Mouse (Mus musculus): Measurements from ENCODE around the gene Ubash3b. TPM values are rescaled to one million over a fixed set of nuclear protein-coding genes. Genes with fewer than 3 reads are reported as not detected.

Gene Ubash3b
- polyA plus RNA-seq (2012; ENCODE audit: insufficient read depth, insufficient read length, missing spikeins) = 0.87 and 1.0 TPM in 2 replicates

DNA sequence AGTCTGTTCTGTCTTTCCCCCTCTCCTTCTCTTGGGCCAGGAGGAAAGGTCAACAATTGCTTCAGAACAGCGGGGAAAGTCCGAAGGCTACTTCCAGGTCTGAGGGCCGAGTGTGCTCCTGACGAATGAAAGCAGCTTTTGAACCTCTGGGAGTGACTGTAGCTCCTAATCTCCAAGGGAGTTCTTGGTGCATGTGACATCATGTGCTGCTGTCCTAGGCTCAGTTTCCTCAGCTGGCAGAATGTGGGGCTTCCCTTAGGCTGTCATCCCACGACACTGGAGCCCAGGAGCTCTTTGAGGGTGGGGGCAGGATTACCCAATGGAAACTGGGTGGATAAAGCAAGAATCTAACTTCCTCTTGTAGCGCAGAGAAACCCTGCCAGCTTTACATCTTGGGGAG, at the start of gene Ubash3b:
Ubash3b (minus strand) TSS at position 285 of the 400 bp plus-strand sequence.
- Histone ChIP-seq H3K27ac (replicated peaks; ENCODE audit: low read depth, low read length) (peak within 1 kb of the TSS; percentile 15), H3K4me1 (ENCODE audit: control insufficient read depth, insufficient read depth, insufficient read length, low read length) (peaks cover 3% of the 10 kb centered on the region; the same call in 1 of the 2 replicates), H3K4me3 (ENCODE audit: insufficient read depth, low read depth, low read length) (no peak within 1 kb of the TSS)

DNA sequence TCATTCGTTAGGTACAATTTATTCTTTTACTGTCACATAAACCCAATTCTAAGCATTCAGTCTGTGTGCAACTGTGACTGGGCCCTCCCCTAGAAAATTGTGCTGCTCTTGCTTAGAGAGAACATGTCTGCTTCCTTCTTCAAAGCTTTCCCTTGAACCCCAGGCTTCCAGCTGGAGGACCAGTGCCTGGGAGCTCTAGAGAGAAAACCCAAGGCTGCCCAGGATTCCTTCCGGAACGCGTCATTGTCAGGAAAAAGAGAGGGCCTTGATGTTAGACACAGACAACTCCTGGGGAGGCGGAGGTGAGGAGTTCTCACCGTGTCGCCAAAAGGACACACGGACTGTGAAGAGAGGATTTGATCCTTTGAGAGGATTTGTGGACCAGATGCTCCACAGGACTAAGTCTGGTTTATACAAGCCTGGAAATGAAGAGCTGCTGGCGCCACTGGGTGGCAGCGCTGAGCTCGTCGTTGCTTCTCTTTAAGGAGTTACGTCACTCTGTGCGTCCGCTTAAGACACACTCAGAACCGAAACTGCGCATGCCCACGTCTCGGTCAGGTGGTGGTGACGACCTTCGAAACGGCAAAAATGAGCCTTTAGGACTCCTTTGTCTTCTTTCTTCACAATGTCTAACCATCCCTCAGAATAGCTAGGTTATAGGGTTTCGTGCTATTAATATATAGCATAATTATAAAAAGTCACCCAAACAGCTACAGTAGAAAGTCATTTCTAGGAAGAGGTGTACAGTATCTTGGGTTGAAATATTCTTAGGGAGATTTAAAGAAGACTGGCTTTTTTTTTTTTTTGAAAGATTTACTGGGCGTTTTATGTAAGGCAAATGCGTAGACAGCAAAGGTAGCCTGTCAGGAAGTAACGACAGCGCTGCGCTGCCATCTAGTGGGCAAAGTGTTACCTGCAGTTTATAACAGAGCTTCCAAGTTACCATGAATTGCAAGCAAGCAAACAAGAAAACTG, 45.9 kb upstream of the Ubash3b start:
- Histone ChIP-seq H3K4me3 (ENCODE audit: insufficient read depth, low read depth, low read length) (peak overlapping the region; percentile 26), H3K27ac (replicated peaks; ENCODE audit: low read depth, low read length) (no peak overlapping the region), H3K4me1 (ENCODE audit: control insufficient read depth, insufficient read depth, insufficient read length, low read length) (peaks cover 6% of the 10 kb centered on the region; the same call in 1 of the 2 replicates)

DNA sequence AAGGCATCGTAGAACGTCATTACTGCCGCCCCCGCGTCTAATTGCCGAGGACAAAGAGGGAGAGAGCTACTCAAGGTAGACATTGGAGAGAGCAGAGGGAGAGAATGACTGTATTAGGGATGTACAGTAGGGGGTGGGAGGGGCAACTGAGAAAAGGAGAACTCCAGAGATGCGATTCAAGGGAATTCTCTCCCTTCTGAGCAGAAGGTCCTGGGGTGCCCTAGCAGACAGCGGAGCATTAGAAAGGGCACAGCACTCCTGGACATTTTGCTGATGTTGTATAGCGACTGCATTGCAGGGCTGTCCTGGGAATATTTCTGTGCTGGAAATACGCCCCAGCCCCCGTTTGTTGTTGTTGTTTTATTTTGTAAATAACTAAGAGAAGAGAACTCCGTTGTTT, 45.2 kb upstream of the Ubash3b start:
- H3K4me1 ChIP-seq (ENCODE audit: control insufficient read depth, insufficient read depth, insufficient read length, low read length) = peaks cover under 1% of the 10 kb centered on the region; the same call in 1 of the 2 replicates
- no peak overlapping the region for H3K4me3 ChIP-seq (ENCODE audit: insufficient read depth, low read depth, low read length)
- H3K27ac ChIP-seq (replicated peaks; ENCODE audit: low read depth, low read length) = no peak overlapping the region

DNA sequence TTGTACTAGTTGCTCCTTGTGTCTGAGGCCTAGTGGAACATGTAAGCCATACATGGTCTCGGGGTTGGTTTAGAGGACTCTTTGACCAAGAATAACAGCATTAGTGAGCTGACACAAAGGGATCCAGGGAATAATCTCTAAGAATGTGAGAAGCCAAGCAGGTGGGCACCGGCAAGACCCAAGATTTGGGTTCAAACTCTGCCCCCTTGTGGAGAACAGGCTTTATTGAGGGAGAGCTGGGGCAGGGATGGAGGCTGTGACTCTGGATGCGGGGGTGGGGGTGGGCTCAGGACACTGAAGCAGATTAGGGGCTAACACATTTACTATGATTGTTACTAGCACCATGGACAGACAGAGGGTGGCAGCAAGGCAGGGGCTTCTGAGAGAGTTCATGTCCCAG, 43.8 kb upstream of the Ubash3b start:
- no peak overlapping the region for H3K27ac ChIP-seq (replicated peaks; ENCODE audit: low read depth, low read length)
- H3K4me1 ChIP-seq (ENCODE audit: control insufficient read depth, insufficient read depth, insufficient read length, low read length) = no peaks in the 10 kb centered on the region
- H3K4me3 ChIP-seq (ENCODE audit: insufficient read depth, low read depth, low read length) = no peak overlapping the region

DNA sequence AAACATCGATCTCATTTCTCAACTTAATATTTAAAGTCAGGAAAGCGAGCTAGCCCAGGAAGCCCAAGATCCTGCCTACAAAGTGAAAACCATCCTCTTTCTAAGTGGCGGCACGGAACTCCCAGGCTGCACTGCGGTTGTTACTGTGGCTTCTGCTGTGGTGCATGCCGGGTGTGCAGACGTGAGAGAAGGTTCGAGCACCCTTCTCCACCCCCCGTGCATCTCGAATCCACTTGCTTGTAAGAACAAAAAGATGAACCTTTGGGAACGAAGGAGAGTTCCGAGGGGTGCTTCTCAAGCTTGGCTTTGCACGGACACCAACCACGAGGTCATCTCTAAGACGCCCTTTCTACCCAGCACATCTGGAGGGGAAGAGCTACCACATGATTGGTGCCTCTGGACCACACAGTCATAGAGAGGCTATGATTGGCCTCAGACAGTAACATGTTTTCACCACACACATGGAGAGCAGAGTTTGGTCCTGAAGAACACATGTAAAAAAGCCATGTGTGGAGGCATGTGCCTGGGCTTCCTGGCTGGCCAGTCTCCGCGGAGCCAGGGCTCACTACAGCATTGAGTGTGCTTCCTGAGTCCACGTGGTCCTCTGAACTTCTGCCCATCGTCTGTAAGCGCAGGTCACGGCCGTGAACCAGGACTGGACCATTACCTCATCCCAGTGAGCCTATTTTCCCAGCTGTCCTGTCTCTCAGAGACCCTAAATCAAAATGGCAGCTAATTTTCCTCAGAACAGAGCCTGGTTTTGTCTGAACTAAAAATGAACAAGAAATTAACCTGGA, 38.2 kb upstream of the Ubash3b start:
- Histone ChIP-seq H3K27ac (replicated peaks; ENCODE audit: low read depth, low read length) (no peak overlapping the region), H3K4me3 (ENCODE audit: insufficient read depth, low read depth, low read length) (no peak overlapping the region)

DNA sequence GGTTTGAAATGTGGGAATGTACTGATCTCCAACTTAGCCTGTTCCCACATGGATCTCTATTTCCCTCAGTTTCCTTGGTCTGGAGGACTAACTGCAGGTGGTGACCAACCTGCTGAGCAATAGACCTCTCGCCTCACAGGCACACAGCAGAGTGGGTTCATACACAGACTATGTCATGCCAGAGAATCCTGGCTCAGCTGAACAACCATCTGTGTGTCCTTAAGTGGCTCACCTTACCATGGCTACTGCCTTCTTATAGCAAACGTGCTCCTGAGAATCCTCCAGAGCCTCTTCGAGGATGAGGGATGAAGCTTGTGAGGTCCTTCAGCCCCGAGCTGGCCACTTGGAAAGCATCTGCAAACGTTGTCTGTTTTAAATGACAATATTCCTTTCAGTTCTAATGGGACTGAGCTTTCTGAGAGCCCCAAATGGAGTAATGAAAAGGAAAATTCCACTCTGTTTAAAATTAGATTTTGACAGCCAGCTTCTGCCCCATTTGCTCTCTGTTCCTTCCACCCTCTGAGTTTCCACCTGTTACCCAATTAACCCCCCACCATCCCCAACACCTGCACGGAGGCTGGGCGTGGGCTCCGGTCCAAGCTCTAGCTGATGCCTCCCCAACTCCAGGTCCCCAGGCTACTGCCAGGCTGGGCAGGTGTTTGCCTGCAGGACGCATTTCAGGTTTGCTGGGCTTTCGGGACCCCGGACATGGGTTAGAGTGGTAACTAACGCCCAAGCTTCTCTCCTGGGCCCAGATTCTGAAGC, 37.2 kb upstream of the Ubash3b start:
- Histone ChIP-seq H3K4me3 (ENCODE audit: insufficient read depth, low read depth, low read length) (no peak overlapping the region), H3K4me1 (ENCODE audit: control insufficient read depth, insufficient read depth, insufficient read length, low read length) (no peaks in the 10 kb centered on the region), H3K27ac (replicated peaks; ENCODE audit: low read depth, low read length) (no peak overlapping the region)

More for the DNA sequence above, 38.2 kb upstream of the Ubash3b start:
- H3K4me1 ChIP-seq (ENCODE audit: control insufficient read depth, insufficient read depth, insufficient read length, low read length) = no peaks in the 10 kb centered on the region

DNA sequence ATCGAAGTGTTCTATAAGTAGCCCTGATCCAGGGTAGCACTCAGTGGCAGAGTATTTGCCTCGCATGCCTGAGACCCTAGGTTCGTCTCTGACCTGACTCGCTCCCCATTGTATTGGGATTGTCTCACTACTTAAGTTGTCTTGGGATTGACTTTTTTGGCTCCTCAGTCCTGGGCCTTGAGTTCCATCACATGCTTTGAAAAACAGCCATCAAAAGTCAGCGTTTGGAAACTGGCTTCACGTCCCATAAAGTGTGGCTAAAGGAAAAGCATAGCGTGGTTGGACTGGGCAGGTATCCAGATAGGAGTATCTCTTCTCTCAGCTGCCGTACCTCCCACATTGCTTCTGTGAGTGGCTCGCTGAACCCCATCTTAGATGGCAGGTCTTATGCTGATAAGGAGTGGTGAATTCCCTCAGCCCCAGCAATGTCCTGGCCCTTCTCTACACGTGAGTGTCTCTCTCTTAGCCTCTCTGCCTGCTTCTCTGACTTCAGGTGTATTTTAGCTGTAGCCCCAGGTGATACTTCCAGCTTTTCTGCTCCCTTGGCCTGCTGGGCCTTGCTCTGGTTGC, 34.3 kb upstream of the Ubash3b start:
- no peak overlapping the region for H3K4me3 ChIP-seq (ENCODE audit: insufficient read depth, low read depth, low read length)
- no peaks in the 10 kb centered on the region for H3K4me1 ChIP-seq (ENCODE audit: control insufficient read depth, insufficient read depth, insufficient read length, low read length)
- no peak overlapping the region for H3K27ac ChIP-seq (replicated peaks; ENCODE audit: low read depth, low read length)

DNA sequence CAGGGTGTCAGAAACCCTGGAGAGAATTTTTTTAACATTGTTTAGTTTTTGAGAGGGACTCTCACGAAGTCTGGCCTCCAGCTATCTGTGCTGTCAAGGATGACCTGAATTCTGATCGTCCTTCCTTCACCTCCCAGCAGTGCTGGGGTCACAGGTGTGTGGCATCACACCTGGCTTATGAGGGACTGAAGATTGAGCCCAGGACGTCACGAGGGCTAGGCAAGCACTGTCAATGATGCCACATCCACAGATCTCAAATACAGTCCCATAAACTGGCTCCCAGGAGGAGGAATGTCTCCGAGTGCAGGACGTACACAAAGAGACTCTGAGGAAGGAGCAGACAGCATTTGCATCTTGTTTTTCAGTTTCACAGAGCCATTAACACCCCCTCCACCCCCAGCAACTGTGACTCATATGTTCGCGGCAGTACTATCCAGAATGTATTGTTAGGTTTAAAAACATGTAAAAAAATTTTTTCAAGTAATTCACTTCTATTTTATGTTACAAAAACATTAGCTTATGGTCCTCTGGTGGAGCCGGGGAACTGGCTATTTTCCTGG, 30.2 kb upstream of the Ubash3b start:
- Histone ChIP-seq H3K4me1 (ENCODE audit: control insufficient read depth, insufficient read depth, insufficient read length, low read length) (no peaks in the 10 kb centered on the region), H3K27ac (replicated peaks; ENCODE audit: low read depth, low read length) (no peak overlapping the region), H3K4me3 (ENCODE audit: insufficient read depth, low read depth, low read length) (no peak overlapping the region)

DNA sequence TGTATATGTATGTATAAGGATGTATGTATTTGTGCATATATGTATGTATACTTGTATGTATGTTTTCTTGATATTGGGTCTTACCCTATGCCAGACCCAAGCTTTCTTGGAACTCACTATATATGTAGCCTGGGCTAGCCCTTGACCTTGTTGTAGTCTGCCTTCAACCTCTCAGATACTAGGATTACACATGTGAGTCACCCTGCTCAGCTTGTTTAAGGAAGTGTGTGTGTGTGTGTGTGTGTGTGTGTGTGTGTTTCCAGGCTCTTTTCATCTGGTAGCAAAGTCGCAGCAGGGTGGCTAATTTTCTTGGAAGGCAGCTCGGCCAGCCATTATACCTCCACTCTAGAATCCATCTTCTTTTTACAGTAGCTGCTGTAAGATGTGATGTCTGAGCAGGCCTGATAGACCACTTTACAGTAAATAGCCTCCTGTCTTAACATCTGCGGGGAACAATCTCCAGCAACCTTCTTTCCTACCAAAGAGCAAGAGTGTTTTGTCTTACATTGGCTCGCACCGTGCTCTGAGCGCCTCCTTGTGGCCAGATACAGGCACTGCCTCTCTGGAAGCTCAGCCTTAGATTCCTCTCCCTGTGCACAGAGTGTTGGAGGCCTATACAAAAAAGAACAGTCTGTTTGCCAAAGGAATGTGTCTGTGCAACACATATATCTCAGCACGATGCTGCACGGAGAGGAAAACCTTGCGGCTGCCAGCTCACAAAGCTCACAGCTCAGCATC, 29.4 kb upstream of the Ubash3b start:
- no peaks in the 10 kb centered on the region for H3K4me1 ChIP-seq (ENCODE audit: control insufficient read depth, insufficient read depth, insufficient read length, low read length)
- no peak overlapping the region for H3K4me3 ChIP-seq (ENCODE audit: insufficient read depth, low read depth, low read length)
- H3K27ac ChIP-seq (replicated peaks; ENCODE audit: low read depth, low read length) = no peak overlapping the region

DNA sequence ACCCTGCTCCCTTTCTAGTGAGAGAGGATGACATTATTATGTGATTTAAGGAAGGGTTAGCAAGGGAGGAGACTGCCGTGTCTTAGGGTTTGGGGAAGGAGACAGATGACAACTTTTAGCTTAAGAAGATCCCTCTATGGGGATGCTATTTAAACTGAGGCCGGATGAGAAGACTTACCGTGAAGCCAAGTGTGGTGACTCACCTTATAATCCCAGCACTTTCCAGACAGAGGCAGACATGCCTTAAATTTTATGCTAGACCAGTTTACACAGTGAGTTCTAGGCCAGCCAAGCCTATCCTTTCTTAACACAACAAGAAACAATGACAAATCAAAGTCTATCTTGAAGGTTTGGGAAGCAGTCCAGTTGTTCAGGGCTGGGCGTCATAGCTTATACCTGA, 26.4 kb upstream of the Ubash3b start:
- Histone ChIP-seq H3K27ac (replicated peaks; ENCODE audit: low read depth, low read length) (no peak overlapping the region), H3K4me1 (ENCODE audit: control insufficient read depth, insufficient read depth, insufficient read length, low read length) (no peaks in the 10 kb centered on the region), H3K4me3 (ENCODE audit: insufficient read depth, low read depth, low read length) (no peak overlapping the region)

DNA sequence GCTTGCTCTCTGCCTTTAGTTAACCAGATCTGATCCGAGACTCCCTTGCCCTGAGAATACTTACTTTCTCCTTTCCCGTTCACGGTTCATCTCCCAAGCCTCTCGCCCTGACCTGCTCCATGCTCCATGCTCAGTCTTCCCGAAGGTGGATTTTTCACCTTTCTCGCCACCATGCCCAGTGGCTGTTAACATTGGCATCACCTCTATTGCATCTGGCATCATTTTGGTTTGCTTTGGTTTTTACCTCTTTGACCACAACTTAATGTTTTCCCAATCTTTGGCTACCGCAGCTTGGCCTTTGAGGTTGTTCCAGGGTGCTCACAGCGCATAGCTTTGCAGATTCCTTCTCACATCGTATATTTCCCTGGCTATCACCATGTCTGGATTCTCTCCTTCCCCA, 26.0 kb upstream of the Ubash3b start:
- H3K4me1 ChIP-seq (ENCODE audit: control insufficient read depth, insufficient read depth, insufficient read length, low read length) = no peaks in the 10 kb centered on the region
- no peak overlapping the region for H3K4me3 ChIP-seq (ENCODE audit: insufficient read depth, low read depth, low read length)
- H3K27ac ChIP-seq (replicated peaks; ENCODE audit: low read depth, low read length) = no peak overlapping the region

DNA sequence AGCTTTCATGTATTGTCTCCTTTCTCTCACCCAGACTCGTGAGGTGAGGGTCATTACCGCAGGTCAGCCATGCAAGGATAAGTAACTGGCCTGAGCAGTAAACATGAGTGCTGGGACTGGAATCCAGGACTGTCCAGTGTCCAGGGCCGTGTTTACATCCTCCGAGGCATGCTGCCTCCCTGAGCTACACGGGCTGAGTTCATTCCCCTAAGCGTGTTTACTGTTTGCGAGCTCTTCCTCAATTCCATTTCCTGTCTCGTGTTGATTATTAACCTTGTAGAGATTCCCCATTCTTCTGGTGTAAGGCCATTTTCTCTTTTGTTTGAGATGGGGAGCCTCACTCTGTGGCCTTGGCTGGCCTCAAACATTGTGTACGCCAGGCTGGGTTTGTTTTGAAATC, 23.8 kb upstream of the Ubash3b start:
- Histone ChIP-seq H3K27ac (replicated peaks; ENCODE audit: low read depth, low read length) (no peak overlapping the region), H3K4me3 (ENCODE audit: insufficient read depth, low read depth, low read length) (no peak overlapping the region), H3K4me1 (ENCODE audit: control insufficient read depth, insufficient read depth, insufficient read length, low read length) (no peaks in the 10 kb centered on the region)

DNA sequence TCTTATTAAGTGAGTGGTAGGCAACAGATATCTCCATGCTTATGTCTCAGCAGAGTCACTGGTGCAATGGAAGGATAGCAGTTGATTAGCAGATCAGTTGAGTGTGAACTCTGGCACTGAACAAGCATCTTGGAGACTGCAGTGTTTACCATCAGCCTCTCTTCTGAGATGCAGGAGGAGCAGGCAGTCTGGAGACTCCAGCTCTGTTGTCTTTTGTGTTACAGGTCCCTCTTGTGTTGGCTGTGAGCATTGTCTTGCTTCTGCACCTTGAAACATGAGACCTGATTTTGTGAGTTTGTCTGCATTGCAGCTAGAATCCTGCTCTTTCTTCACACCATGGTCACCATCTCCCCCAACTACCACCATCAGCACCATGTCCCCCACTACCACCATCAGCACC, 21.1 kb upstream of the Ubash3b start:
- no peak overlapping the region for H3K4me3 ChIP-seq (ENCODE audit: insufficient read depth, low read depth, low read length)
- H3K4me1 ChIP-seq (ENCODE audit: control insufficient read depth, insufficient read depth, insufficient read length, low read length) = no peaks in the 10 kb centered on the region
- no peak overlapping the region for H3K27ac ChIP-seq (replicated peaks; ENCODE audit: low read depth, low read length)

DNA sequence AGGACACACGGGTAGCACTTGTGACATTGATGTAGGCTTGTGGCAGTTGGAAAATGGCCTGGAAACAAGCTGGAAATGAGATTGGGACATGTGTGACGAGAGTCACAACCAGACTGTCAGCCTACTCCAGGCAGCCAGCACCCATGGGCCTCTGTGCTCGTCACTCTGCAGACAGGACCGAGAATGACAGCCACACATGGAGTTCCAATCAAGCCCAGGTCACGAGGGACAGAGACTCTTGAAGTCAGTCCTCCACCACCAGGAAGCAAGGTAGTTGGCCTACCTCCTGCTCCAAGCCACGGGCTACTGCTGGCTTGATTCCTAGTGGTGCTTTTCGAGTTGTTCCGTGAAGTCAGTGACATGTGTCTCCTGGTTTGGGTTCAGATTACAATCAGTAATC, 20.3 kb upstream of the Ubash3b start:
- Histone ChIP-seq H3K4me1 (ENCODE audit: control insufficient read depth, insufficient read depth, insufficient read length, low read length) (no peaks in the 10 kb centered on the region), H3K4me3 (ENCODE audit: insufficient read depth, low read depth, low read length) (no peak overlapping the region), H3K27ac (replicated peaks; ENCODE audit: low read depth, low read length) (no peak overlapping the region)

Data from brown adipose tissue, adult 24 weeks (tissue).